8 mouse cellular contexts compared by ENCODE assay signal in genomic region chr13:30544856-30545604, GRCm38 (mm10). TPM values are rescaled to one million over a fixed set of nuclear protein-coding genes. Genes with fewer than 3 reads are reported as not detected.
DNase-seq lines count a peak whose midpoint lies in the region; ATAC-seq and TF ChIP-seq lines count a peak whose summit lies in the region.

Uqcrfs1 (minus strand) TSS chr13:30545362.

- no peaks in the 10 kb centered on the region for H3K9me3 ChIP-seq in embryonic facial prominence, embryonic 13.5 days
- no peaks in the 10 kb centered on the region for H3K9me3 ChIP-seq in limb, embryonic 12.5 days
- no peaks in the 10 kb centered on the region for H3K9me3 ChIP-seq in midbrain, embryonic 15.5 days

- peak within 1 kb of the TSS; percentile 60 for H3K27ac ChIP-seq in embryonic facial prominence, embryonic 13.5 days
- peak within 1 kb of the TSS; percentile 98 for H3K27ac ChIP-seq in kidney, adult 2 months (ENCODE audit: insufficient read depth, low read depth, low read length)
- peak within 1 kb of the TSS; percentile 76 for H3K27ac ChIP-seq in limb, embryonic 12.5 days
- peak within 1 kb of the TSS; percentile 83 for H3K27ac ChIP-seq in midbrain, embryonic 15.5 days
- peak within 1 kb of the TSS; percentile 67; the same call in 1 of the 2 replicates for H3K27ac ChIP-seq in spleen, adult 2 months (ENCODE audit: insufficient read depth, low read length)

- TF ChIP-seq POLR2A in kidney, adult 2 months (IDR thresholded peaks at IDR 0.05; ENCODE audit: low read depth, low read length): peak; percentile 87
- peak; percentile 50 for TF ChIP-seq POLR2A in spleen, adult 2 months (IDR thresholded peaks at IDR 0.05; ENCODE audit: low read depth, low read length)

- H3K4me1 ChIP-seq in embryonic facial prominence, embryonic 13.5 days: peaks cover 18% of the 10 kb centered on the region
- peaks cover 4% of the 10 kb centered on the region; the same call in 1 of the 2 replicates for H3K4me1 ChIP-seq in kidney, adult 2 months (ENCODE audit: control insufficient read depth, insufficient read depth, low read length)
- peaks cover 17% of the 10 kb centered on the region for H3K4me1 ChIP-seq in limb, embryonic 12.5 days (replicated peaks)
- peaks cover 20% of the 10 kb centered on the region for H3K4me1 ChIP-seq in midbrain, embryonic 15.5 days
- no peaks in the 10 kb centered on the region for H3K4me1 ChIP-seq in spleen, adult 2 months (ENCODE audit: control insufficient read depth, insufficient read depth, insufficient read length)

- under 1% methylated on average over 82 of the region's 82 CpGs for WGBS in embryonic facial prominence, embryonic 13.5 days
- WGBS in kidney, adult 2 months: under 1% methylated on average over 82 of the region's 82 CpGs
- WGBS in limb, embryonic 12.5 days: under 1% methylated on average over 82 of the region's 82 CpGs
- WGBS in midbrain, embryonic 15.5 days: under 1% methylated on average over 82 of the region's 82 CpGs
- under 1% methylated on average over 82 of the region's 82 CpGs for WGBS in spleen, adult 2 months

- H3K27me3 ChIP-seq in embryonic facial prominence, embryonic 13.5 days: no peaks in the 10 kb centered on the region
- H3K27me3 ChIP-seq in kidney, adult 2 months (replicated peaks; ENCODE audit: control insufficient read depth, insufficient read depth, low read length): no peaks in the 10 kb centered on the region
- H3K27me3 ChIP-seq in limb, embryonic 12.5 days: no peaks in the 10 kb centered on the region
- H3K27me3 ChIP-seq in midbrain, embryonic 15.5 days (replicated peaks): no peaks in the 10 kb centered on the region
- H3K27me3 ChIP-seq in spleen, adult 2 months (ENCODE audit: control insufficient read depth, insufficient read depth, low read length): no peaks in the 10 kb centered on the region

- TF ChIP-seq CTCF in kidney, adult 2 months (conservative IDR thresholded peaks at IDR 0.05; ENCODE audit: insufficient read depth, insufficient read length, low read depth, low read length): no peak
- TF ChIP-seq CTCF in spleen, adult 2 months (IDR thresholded peaks at IDR 0.05; ENCODE audit: extremely low read depth, insufficient read depth, insufficient read length, insufficient replicate concordance): no peak

- peak; percentile 98 for ATAC-seq in embryonic facial prominence, embryonic 13.5 days (ENCODE audit: insufficient number of reproducible peaks, insufficient read depth, low FRiP score, low TSS enrichment, low read depth)
- peak; percentile 99 for ATAC-seq in limb, embryonic 12.5 days (ENCODE audit: insufficient number of reproducible peaks, insufficient read depth, low FRiP score, low TSS enrichment, low read depth)
- ATAC-seq in midbrain, embryonic 15.5 days (replicated peaks): peak; percentile 100

- DNase-seq in 3134 (ENCODE audit: extremely low read depth, insufficient read length, low spot score): peak; percentile 93
- peak; percentile 99 to 100 for DNase-seq in adrenal gland, postnatal 36 days
- DNase-seq in heart, adult 18-20 months: peak; percentile 98 to 99
- DNase-seq in kidney, adult 2 months: peak; percentile 98
- DNase-seq in spleen, adult 2 months (ENCODE audit: low read depth in 1 of 2, low spot score in 2 of 2): peak; percentile 92 to 98

- H3K36me3 ChIP-seq in embryonic facial prominence, embryonic 13.5 days: peaks cover 8% of the 10 kb centered on the region
- peaks cover under 1% of the 10 kb centered on the region; the same call in 1 of the 2 replicates for H3K36me3 ChIP-seq in kidney, adult 2 months (ENCODE audit: control insufficient read depth, insufficient read depth, low read length)
- H3K36me3 ChIP-seq in limb, embryonic 12.5 days: peaks cover 7% of the 10 kb centered on the region
- H3K36me3 ChIP-seq in midbrain, embryonic 15.5 days (replicated peaks): peaks cover 7% of the 10 kb centered on the region
- peaks cover 4% of the 10 kb centered on the region; the same call in 1 of the 2 replicates for H3K36me3 ChIP-seq in spleen, adult 2 months (ENCODE audit: control insufficient read depth, insufficient read depth, low read length)

- H3K4me2 ChIP-seq in embryonic facial prominence, embryonic 13.5 days: peak within 1 kb of the TSS; percentile 81
- H3K4me2 ChIP-seq in limb, embryonic 12.5 days: peak within 1 kb of the TSS; percentile 81
- H3K4me2 ChIP-seq in midbrain, embryonic 15.5 days: peak within 1 kb of the TSS; percentile 55

- peak within 1 kb of the TSS; percentile 93 for H3K4me3 ChIP-seq in embryonic facial prominence, embryonic 13.5 days
- H3K4me3 ChIP-seq in kidney, adult 2 months (ENCODE audit: insufficient read depth, low read depth, low read length): peak within 1 kb of the TSS; percentile 99
- H3K4me3 ChIP-seq in limb, embryonic 12.5 days (replicated peaks): peak within 1 kb of the TSS; percentile 99
- peak within 1 kb of the TSS; percentile 94 for H3K4me3 ChIP-seq in midbrain, embryonic 15.5 days
- peak within 1 kb of the TSS; percentile 80 for H3K4me3 ChIP-seq in spleen, adult 2 months (ENCODE audit: extremely low read depth, insufficient read depth, insufficient read length)

- H3K9ac ChIP-seq in embryonic facial prominence, embryonic 13.5 days: peak within 1 kb of the TSS; percentile 96
- H3K9ac ChIP-seq in limb, embryonic 12.5 days (replicated peaks): peak within 1 kb of the TSS; percentile 94
- peak within 1 kb of the TSS; percentile 95 for H3K9ac ChIP-seq in midbrain, embryonic 15.5 days

RNA-seq across cellular contexts. Expression of gene Uqcrfs1, which starts in this region (rescaled TPM):
- total RNA-seq in adrenal gland, postnatal 36 days (2021): 100 to 1,000 TPM; 343 to 370 TPM
- 191 and 193 TPM in 2 replicates for polyA plus RNA-seq in embryonic facial prominence, embryonic 13.5 days (2015; fragmentation: Nextera tagmentation; extraction: Ambion mirVana)
- total RNA-seq in heart, adult 18-20 months (2021): 1,000 to 10,000 TPM; 1,275 to 1,335 TPM
- polyA plus RNA-seq in kidney, adult 2 months (2012; rRNA removed): 441 and 479 TPM in 2 replicates
- 198 and 201 TPM in 2 replicates for polyA plus RNA-seq in limb, embryonic 12.5 days (2016; fragmentation: Nextera tagmentation; extraction: Ambion mirVana)
- polyA plus RNA-seq in midbrain, embryonic 15.5 days (2015; fragmentation: Nextera tagmentation; extraction: Ambion mirVana): 254 and 256 TPM in 2 replicates
- polyA plus RNA-seq in spleen, adult 2 months (2012; rRNA removed): 61.8 and 77.1 TPM in 2 replicates

Comparison
In these comparisons a context has a peak if more than half of its experiments do, and no peak if none do; other contexts are left out.
1. Peak in every context shown above with its lines: DNase-seq, ATAC-seq, H3K4me3 ChIP-seq and H3K27ac ChIP-seq.